Mouse (Mus musculus) adrenal gland, postnatal 36 days (tissue): ENCODE results near the gene Wdr12. TPM values are rescaled to one million over a fixed set of nuclear protein-coding genes. Genes with fewer than 3 reads are reported as not detected.

Source experiments
- total RNA-seq, 2 experiments: library from RNA; stranded (reverse); gene quantifications; 2 replicates each; pipeline ENCODE4 v1.2.3; 2021

Wdr12 gene
- total RNA-seq, 2 experiments from 2014 or later = 15.4 to 20.3 TPM

Other genes starting within 250 kb of the Wdr12 start
- 10 to 100 TPM; 34.8 to 59.8 TPM for gene Fam117b, start 185.6 kb downstream of the Wdr12 start, total RNA-seq
- gene Ica1l, start 55.5 kb downstream of the Wdr12 start, total RNA-seq = 1 to 10 TPM; 2.3 to 2.5 TPM
- gene Carf, start 398 bp downstream of the Wdr12 start, total RNA-seq = 10 to 100 TPM in 1 of 2 experiments, 1 to 10 TPM in 1; 9.6 to 14.8 TPM
- 10 to 100 TPM; 67.2 to 69.3 TPM for gene Nbeal1, start 82.0 kb upstream of the Wdr12 start, total RNA-seq
- 10 to 100 TPM; 26.9 to 29.4 TPM for gene Cyp20a1, start 244.7 kb upstream of the Wdr12 start, total RNA-seq